Mouse (Mus musculus): ENCODE measurements around the gene Chd9.

Chd9 gene

GRCm38 (mm10) chr8:90839725-90840714 is 11.9 kb downstream of the Chd9 start:
- peak in 1 of 2 experiments; percentile 26 for DNase-seq

GRCm38 (mm10) chr8:90841321-90841720 is 13.2 kb downstream of the Chd9 start:
- DNase-seq: no peak

GRCm38 (mm10) chr8:90843127-90843526 is 15.0 kb downstream of the Chd9 start:
- no peak for DNase-seq

- DNase-seq: no peak
These were observed 16.2 kb downstream of the Chd9 start for GRCm38 (mm10) chr8:90844179-90844967.

- no peak for DNase-seq
These were observed 19.8 kb downstream of the Chd9 start for GRCm38 (mm10) chr8:90847980-90848379.

- peak in 1 of 2 experiments; percentile 20 for DNase-seq
These were observed 21.4 kb downstream of the Chd9 start for GRCm38 (mm10) chr8:90849462-90850050.

- no peak for DNase-seq
These were observed 23.4 kb downstream of the Chd9 start for GRCm38 (mm10) chr8:90851544-90851943.

GRCm38 (mm10) chr8:90853971-90854670 is 26.0 kb downstream of the Chd9 start:
- no peak for DNase-seq

- peak; percentile 40 to 57 for DNase-seq
These were observed 26.6 kb downstream of the Chd9 start for GRCm38 (mm10) chr8:90854671-90855161.

- no peak for DNase-seq
These were observed 28.0 kb downstream of the Chd9 start for GRCm38 (mm10) chr8:90856171-90856570.

GRCm38 (mm10) chr8:90856952-90857351 is 28.8 kb downstream of the Chd9 start:
- no peak for DNase-seq

GRCm38 (mm10) chr8:90858071-90858470 is 29.9 kb downstream of the Chd9 start:
- DNase-seq: no peak

GRCm38 (mm10) chr8:90861266-90861944 is 33.3 kb downstream of the Chd9 start:
- DNase-seq: peak; percentile 40 to 49

- peak; percentile 63 to 72 for DNase-seq
These were observed 33.9 kb downstream of the Chd9 start for GRCm38 (mm10) chr8:90862038-90862437.

- no peak for DNase-seq
These were observed 38.9 kb downstream of the Chd9 start for GRCm38 (mm10) chr8:90867061-90867460.

- DNase-seq: no peak
These were observed 39.8 kb downstream of the Chd9 start for GRCm38 (mm10) chr8:90867911-90868310.

- no peak for DNase-seq
These were observed 40.2 kb downstream of the Chd9 start for GRCm38 (mm10) chr8:90868334-90868733.

- peak; percentile 78 to 85 for DNase-seq
These were observed 41.1 kb downstream of the Chd9 start for GRCm38 (mm10) chr8:90869071-90869919.

- peak; percentile 36 to 61 for DNase-seq
These were observed 42.0 kb downstream of the Chd9 start for GRCm38 (mm10) chr8:90869920-90870777.

All from kidney, postnatal 4 days (tissue).